ENCODE assay signal across 22 mouse cellular contexts in the genomic region with DNA sequence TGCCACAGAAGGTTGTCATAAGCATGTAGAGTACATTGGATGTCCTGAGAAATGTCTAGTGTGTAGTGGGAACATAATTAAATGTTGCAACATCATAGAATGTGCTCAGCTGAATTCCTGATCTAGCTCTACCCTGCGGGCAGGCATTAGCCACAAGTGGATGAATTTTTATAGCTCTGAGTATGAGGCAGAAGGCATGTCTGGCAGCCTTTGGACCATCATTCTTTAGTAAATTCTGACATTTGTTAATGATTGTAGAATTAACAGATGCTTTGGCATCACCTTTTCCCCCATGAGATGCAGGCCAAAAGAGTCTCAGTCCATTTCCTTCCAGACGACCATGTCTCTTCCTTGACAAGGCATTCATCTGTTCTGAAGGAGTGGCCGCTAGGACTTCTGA.
"Had no signal": no experiment of that assay in that cellular context is flagged by ENCODE, and none has a peak within 500 bp of the region (broad histone marks: within the 10 kb centered on the region; RNA-seq: fewer than 3 reads in every experiment).

No protein-coding gene starts in this region.

- H3K4me2 ChIP-seq: limb, embryonic 12.5 days; limb, embryonic 15.5 days; liver, embryonic 11.5 days; lung, embryonic 14.5 days; midbrain, embryonic 13.5 days; neural tube, embryonic 12.5 days; neural tube, embryonic 15.5 days; stomach, embryonic 15.5 days had no signal

- H3K4me1 ChIP-seq: limb, embryonic 12.5 days; limb, embryonic 15.5 days had no signal

- H3K36me3 ChIP-seq: limb, embryonic 12.5 days; limb, embryonic 15.5 days; midbrain, embryonic 13.5 days; neural tube, embryonic 12.5 days; neural tube, embryonic 15.5 days; stomach, embryonic 15.5 days had no signal

- H3K9ac ChIP-seq: limb, embryonic 12.5 days; limb, embryonic 15.5 days; liver, embryonic 14.5 days; liver, postnatal 0 days; lung, embryonic 14.5 days; midbrain, embryonic 13.5 days; neural tube, embryonic 12.5 days; neural tube, embryonic 15.5 days; stomach, embryonic 15.5 days had no signal

- H3K27ac ChIP-seq: hindbrain, postnatal 0 days; layer of hippocampus, adult 2 months; left cerebral cortex, adult 2 months; limb, embryonic 12.5 days; limb, embryonic 15.5 days; liver, embryonic 14.5 days; macrophage; midbrain, embryonic 13.5 days; neural tube, embryonic 12.5 days; neural tube, embryonic 15.5 days; stomach, embryonic 15.5 days had no signal

- H3K4me3 ChIP-seq: layer of hippocampus, adult 2 months; left cerebral cortex, adult 2 months; limb, embryonic 12.5 days; limb, embryonic 15.5 days; midbrain, embryonic 13.5 days; neural tube, embryonic 12.5 days; neural tube, embryonic 15.5 days; stomach, embryonic 15.5 days had no signal

- DNase-seq: layer of hippocampus, adult 9-11 months; liver, postnatal 0 days; lung, embryonic 14.5 days; right cerebral cortex, adult 18-20 months; right cerebral cortex, postnatal 14 days; right cerebral cortex, postnatal 4 days; thymus, postnatal 25 days had no signal

- H3K27me3 ChIP-seq: limb, embryonic 12.5 days; limb, embryonic 15.5 days; midbrain, embryonic 13.5 days; neural tube, embryonic 12.5 days; neural tube, embryonic 15.5 days; stomach, embryonic 15.5 days had no signal

- H3K9me3 ChIP-seq: limb, embryonic 12.5 days; limb, embryonic 15.5 days; midbrain, embryonic 13.5 days; neural tube, embryonic 12.5 days; neural tube, embryonic 15.5 days; stomach, embryonic 15.5 days had no signal

- ATAC-seq: hindbrain, postnatal 0 days; inflammation-experienced regulatory T-cells, adult 6 months; intestine, embryonic 16.5 days; liver, postnatal 0 days; lung, postnatal 0 days; midbrain, embryonic 13.5 days had no signal
